Mouse (Mus musculus): ENCODE measurements around the gene Sorcs3.
A peak's percentile ranks its signal among the peaks of the same experiment; 100 is the strongest.

Sorcs3 gene

GRCm38 (mm10) chr19:48706267-48706923 lies 500.6 kb downstream of the Sorcs3 start:
- no peak for DNase-seq (ENCODE audit: low spot score in 2 of 2)

GRCm38 (mm10) chr19:48706924-48707320 lies 501.1 kb downstream of the Sorcs3 start:
- DNase-seq (ENCODE audit: low spot score in 2 of 2), result no peak

GRCm38 (mm10) chr19:48725851-48726419 lies 520.1 kb downstream of the Sorcs3 start:
- DNase-seq (ENCODE audit: low spot score in 2 of 2), result no peak

GRCm38 (mm10) chr19:48727048-48727447 lies 521.2 kb downstream of the Sorcs3 start:
- DNase-seq (ENCODE audit: low spot score in 2 of 2), result no peak

DNA sequence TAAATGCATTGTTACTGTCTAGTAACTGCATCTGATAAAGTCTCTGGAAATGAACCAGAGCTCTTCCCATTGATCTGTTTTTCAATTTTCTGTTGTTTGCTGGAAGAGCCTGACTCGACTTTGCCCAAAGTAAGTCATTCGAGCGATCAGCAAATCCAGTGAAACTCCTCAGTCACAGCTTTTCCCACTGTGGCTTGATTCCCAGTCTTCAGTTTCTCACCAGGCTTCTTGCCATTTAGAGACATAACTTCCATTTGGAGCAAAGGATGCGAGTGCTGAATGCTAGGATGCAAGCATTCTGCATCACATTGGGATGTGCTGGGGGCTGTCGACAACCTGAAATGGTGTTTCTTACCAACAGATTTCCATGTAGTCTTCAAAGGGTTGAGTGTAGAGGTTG lies 521.8 kb downstream of the Sorcs3 start:
- no peak for DNase-seq (ENCODE audit: low spot score in 2 of 2)

DNA sequence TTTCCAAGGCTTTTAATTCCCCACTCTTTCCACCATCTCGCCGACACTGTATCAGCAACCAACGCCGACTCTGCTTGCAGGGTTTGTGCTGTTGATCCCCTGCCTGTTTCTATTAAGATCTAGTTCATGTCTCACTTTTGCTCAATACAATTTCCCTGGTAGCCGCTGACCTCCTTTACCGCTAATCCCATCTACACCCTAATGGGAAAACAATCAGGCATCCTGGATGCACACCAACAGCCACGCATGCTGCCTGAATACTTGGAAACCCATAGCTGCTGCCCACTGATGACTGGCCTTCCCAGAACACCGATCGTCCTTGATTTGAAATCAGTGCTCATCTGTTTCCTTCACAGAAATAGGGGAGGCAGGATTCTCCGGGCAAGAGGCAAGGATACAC lies 525.9 kb downstream of the Sorcs3 start:
- no peak for DNase-seq (ENCODE audit: low spot score in 2 of 2)

DNA sequence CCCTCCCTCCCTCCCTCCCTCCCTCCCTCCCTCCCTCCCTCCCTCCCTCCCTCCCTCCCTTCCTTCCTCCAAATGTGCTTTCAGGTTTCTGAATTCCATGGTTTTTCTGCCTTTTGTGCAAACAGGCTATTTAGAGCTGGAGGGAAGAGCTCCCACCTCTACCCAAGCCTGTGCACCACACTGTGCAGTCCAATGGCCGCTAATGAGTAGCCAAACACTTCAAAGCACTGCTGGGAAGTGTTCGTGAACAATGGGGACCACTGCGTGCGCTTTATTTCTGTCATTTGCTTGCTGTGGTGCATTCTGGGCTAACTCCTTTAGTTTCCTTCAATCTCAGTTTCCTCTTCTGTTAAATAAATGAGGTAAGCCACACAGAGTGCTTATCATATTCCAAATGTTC lies 528.5 kb downstream of the Sorcs3 start:
- no peak for DNase-seq (ENCODE audit: low spot score in 2 of 2)

DNA sequence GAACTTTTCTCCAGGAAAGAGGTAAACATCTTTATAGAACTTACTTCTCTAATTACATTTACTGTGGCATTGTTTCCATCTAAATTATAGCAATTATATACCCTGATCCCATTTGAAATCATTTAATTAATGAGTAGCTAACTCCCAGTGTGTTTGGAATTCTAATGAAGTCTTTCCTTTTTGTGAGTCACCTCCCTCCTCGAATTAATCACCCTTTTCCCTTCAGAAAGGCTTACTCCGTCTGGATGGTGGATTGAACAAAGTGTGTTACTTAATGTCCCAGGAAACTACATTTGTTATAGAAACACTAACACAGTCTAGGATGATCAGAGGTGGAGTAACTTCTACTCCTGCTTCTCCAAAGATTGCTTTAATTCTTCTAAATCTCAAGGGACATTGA lies 531.7 kb downstream of the Sorcs3 start:
- DNase-seq (ENCODE audit: low spot score in 2 of 2), result no peak

DNA sequence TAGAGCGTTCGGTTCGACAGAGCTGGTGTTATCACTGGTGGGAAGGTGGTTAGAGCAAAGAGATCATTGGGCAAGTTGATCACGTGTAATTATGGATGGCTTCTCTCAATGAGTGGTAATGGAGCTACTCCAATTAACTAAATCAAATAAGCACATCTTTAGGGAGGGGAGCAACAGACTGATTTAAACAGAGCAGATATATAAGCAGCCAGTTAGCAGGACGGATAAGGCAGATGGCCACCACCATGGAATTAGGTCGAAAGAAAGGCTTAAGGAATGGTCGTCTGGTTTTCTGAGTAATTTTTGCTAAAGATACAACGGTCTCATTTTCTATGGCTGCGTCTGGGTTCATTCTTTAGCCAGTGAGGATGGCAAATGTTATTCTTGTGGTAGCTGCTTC lies 549.3 kb downstream of the Sorcs3 start:
- no peak for DNase-seq (ENCODE audit: low spot score in 2 of 2)

DNA sequence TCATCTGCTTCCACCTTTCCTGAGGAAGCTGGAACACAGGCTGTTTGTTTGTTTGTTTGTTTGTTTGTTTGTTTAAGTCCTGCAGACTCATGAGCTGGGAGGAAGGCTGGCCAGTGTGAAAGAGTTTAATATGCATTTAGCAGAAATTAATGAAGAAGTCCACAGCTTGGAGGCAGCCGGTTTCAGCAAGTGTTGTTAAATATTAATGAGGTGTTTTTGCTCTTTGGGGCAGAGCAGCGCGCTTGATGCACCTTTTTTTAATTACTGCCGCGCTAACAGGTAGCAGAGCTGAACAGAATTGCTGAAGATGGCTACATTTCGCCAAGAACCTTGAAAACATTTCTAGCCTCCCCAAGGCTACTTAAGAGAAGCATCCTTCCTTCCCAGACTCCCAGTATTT lies 551.0 kb downstream of the Sorcs3 start:
- DNase-seq (ENCODE audit: low spot score in 2 of 2), result no peak

DNA sequence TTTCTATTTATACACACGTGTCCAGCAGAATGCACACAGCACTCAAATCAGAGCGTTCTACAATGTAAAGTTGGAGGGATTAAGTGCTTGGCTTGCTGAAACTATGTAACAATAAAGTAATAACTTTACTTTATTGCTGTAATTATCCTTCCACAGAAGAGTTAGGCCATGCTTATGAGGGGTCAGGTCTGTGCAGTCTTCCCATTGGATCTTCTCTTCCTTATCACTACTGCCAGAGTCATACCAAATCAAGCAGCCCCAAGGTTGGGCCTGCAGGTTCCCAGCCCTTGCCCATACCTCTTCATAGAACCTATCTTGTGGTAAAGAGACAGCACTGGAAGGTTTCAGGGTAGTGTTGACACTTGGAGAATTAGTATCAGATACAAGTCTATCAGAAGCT lies 560.7 kb downstream of the Sorcs3 start:
- DNase-seq (ENCODE audit: low spot score in 2 of 2), result no peak

GRCm38 (mm10) chr19:48771565-48771964 lies 565.7 kb downstream of the Sorcs3 start:
- no peak for DNase-seq (ENCODE audit: low spot score in 2 of 2)

DNA sequence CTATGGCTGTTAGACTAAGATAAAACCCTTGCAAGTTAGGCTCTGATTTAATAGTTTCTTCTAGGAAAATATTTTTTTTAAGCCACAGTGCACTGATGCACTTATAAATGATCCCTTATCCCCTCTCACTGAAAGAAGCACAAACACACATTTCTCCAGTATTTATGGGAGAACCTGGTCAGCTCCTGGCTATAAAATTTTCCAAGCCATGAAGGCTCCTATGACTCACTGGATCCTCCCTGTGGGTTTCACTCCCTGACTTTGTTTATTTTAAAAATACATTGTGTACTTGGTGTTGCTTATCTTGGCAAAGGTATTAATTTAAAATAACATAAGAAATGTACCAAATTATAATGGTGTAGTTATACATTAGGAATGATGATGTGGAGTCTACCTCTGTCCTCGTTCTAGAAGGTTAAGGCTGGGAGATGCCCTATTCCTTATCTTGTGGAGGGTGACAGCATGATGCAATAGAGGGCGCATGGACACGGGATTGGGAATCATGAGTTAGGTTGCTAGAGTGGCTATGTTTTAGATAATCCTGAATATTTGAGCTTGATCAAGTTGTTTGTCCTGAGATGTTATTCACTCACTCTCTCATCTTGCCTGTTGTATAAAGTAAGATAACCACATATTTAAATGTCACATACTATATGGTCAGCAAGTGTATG lies 573.4 kb downstream of the Sorcs3 start:
- DNase-seq (ENCODE audit: low spot score in 2 of 2), result no peak

GRCm38 (mm10) chr19:48780813-48781212 lies 575.0 kb downstream of the Sorcs3 start:
- no peak for DNase-seq (ENCODE audit: low spot score in 2 of 2)

- DNase-seq (ENCODE audit: low spot score in 2 of 2), result no peak
These were observed 576.3 kb downstream of the Sorcs3 start for GRCm38 (mm10) chr19:48782024-48782721.

- peak in 1 of 2 experiments; percentile 10 for DNase-seq (ENCODE audit: low spot score in 2 of 2)
These were observed 581.4 kb downstream of the Sorcs3 start for GRCm38 (mm10) chr19:48787269-48787668.

DNA sequence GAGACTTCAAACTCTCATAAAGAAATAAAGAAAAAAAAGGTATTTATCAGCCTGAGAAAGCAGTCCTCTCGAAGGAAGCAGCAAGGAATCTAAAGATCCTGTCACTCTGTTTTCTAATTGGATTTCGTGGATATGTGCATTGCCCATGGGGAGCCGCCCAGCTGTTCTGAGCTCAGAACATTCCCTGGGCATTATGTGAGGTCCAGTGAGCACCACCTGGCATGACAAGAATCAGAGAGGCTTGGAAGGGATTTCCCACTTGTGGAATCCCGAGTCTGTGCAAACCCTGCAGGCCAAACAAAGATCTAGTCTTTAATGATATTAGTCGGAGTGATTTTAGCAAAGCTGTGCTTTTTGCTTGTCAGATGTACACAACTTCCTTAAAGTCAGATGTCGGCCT lies 598.7 kb downstream of the Sorcs3 start:
- no peak for DNase-seq (ENCODE audit: low spot score in 2 of 2)

GRCm38 (mm10) chr19:48811541-48811940 lies 605.7 kb downstream of the Sorcs3 start:
- DNase-seq (ENCODE audit: low spot score in 2 of 2), result no peak

- no peak for DNase-seq (ENCODE audit: low spot score in 2 of 2)
These were observed 608.0 kb downstream of the Sorcs3 start for GRCm38 (mm10) chr19:48813823-48814222.

DNA sequence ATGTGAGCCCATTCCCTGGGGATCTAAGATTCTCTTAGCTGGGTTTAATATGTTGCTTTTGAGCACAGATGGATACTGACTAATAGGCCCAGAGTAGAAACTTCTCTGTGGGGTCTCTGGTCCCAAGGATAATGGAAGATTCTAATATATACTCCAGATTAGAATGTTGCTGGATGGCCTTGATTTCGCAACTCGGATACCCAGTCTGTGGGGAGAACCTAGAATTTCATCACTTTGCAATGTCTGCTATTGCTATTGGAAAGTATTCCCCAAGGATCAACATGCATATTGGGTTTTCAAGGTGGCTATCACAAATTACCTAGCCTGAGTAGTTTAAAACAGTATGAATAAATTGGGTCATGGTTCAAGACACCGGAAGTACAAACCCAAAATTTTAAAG lies 609.2 kb downstream of the Sorcs3 start:
- no peak for DNase-seq (ENCODE audit: low spot score in 2 of 2)

DNA sequence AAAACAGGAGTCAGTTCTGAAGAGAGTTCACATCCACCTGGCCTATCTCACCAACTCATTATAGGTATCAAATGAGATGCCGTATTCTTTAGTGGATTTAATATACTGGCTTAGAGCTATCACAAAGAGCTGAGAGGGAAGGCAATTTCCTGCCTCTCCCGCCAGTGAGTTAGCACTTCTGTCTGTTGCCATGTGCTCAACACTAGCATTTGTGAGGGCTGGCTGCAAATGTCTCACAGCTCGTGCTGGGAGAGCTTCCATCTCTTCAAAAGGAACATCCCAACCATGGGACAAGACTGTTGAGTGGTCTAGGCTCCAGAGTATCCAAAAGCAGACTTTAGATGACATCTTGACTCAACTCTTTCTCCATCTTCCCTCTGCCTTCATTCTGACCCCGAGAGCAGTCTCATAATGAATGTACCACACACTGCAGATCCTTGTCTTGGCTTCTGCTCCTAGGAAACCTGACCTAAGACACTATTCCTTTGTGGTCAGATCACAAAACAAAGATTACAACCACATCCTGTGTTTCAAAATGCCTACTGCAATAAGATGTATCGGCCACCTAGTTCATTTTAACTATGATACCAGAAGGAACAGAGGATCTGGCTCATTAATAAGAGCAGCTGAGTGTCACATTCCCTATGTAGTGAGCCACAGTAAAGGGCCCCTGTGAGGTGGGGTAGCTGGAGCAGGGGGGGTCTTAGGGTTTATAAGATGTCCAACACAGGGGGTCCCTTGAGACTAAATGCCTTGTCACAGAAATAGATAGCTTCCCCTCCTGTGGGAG lies 614.9 kb downstream of the Sorcs3 start:
- DNase-seq (ENCODE audit: low spot score in 2 of 2), result peak; percentile 12 to 46

GRCm38 (mm10) chr19:48821283-48821715 lies 615.5 kb downstream of the Sorcs3 start:
- no peak for DNase-seq (ENCODE audit: low spot score in 2 of 2)
